Mouse (Mus musculus) embryonic facial prominence, embryonic 15.5 days (tissue): ENCODE measurements around the gene Fuk. TPM values are rescaled to one million over a fixed set of nuclear protein-coding genes. Genes with fewer than 3 reads are reported as not detected.
"Not testable (repeated sequence)": the region's sequence is repeated elsewhere in the genome, so short reads cannot be mapped to it uniquely, and the experiment has no call there.

Experiments
- ATAC-seq: fragments of 200-750 bp; cut with Nextera tagmentation; 2 replicates; pipeline ENCODE4 v1.8.0; 2017; ENCODE audit warnings: low read depth, moderate TSS enrichment; ENCODE audit not compliant: insufficient number of reproducible peaks, low FRiP score, low TSS enrichment
- H3K27ac ChIP-seq: fragments of 300-500 bp; sonication (generic); replicated peaks from 2 replicates; pipeline ENCODE4 v1.5.1; 2015; ENCODE audit warnings: mild to moderate bottlenecking, inconsistent platforms
- H3K27me3 ChIP-seq: fragments of 300-500 bp; sonication (generic); 2 replicates; pipeline ENCODE4 v1.6.1; 2015; ENCODE audit warnings: inconsistent platforms
- H3K36me3 ChIP-seq: fragments of 300-500 bp; sonication (generic); 2 replicates; pipeline ENCODE4 v1.6.1; 2015; ENCODE audit warnings: mild to moderate bottlenecking, inconsistent platforms
- H3K4me1 ChIP-seq: fragments of 300-500 bp; sonication (generic); 2 replicates; pipeline ENCODE4 v1.6.1; 2015; ENCODE audit warnings: inconsistent platforms
- H3K4me2 ChIP-seq: fragments of 300-500 bp; sonication (generic); replicated peaks from 2 replicates; pipeline ENCODE4 v1.6.1; 2015; ENCODE audit warnings: mild to moderate bottlenecking, inconsistent platforms
- H3K4me3 ChIP-seq: fragments of 300-500 bp; sonication (generic); replicated peaks from 2 replicates; pipeline ENCODE4 v1.5.1; 2015; ENCODE audit warnings: mild to moderate bottlenecking, inconsistent platforms
- H3K9ac ChIP-seq: fragments of 300-500 bp; sonication (generic); 2 replicates; pipeline ENCODE4 v1.6.1; 2015; ENCODE audit warnings: inconsistent platforms
- H3K9me3 ChIP-seq: fragments of 300-500 bp; sonication (generic); replicated peaks from 2 replicates; pipeline ENCODE4 v1.6.1; 2016; ENCODE audit warnings: inconsistent platforms
- WGBS: fragments of 180-500 bp; shearing (Covaris S2); methylation state at CpG from one replicate; pipeline ENCODE4 v1.1.7; 2015; 5-methylcytosine and 5-hydroxymethylcytosine counted together
- polyA plus RNA-seq: library from polyadenylated mRNA; unstranded; fragments of >200 nt; fragmentation: Nextera tagmentation; extraction: Ambion mirVana; gene quantifications from 2 replicates; pipeline ENCODE4 v1.2.1, GENCODE M21; 2015

The Fuk gene
- polyA plus RNA-seq, 1 experiment from 2014 or later, result 11.7 TPM

- 94% methylated on average over 7 of the region's 7 CpGs for WGBS
- H3K27ac ChIP-seq, H3K9me3 ChIP-seq, H3K9ac ChIP-seq, H3K27me3 ChIP-seq, H3K4me2 ChIP-seq, H3K4me1 ChIP-seq, H3K4me3 ChIP-seq, ATAC-seq: not testable (repeated sequence)
- H3K36me3 ChIP-seq, result peaks cover 91% of the 10 kb centered on the region
Observed at GRCm38 (mm10) chr8:110861347-110862025, 40.8 kb downstream of the Fuk start.

DNA sequence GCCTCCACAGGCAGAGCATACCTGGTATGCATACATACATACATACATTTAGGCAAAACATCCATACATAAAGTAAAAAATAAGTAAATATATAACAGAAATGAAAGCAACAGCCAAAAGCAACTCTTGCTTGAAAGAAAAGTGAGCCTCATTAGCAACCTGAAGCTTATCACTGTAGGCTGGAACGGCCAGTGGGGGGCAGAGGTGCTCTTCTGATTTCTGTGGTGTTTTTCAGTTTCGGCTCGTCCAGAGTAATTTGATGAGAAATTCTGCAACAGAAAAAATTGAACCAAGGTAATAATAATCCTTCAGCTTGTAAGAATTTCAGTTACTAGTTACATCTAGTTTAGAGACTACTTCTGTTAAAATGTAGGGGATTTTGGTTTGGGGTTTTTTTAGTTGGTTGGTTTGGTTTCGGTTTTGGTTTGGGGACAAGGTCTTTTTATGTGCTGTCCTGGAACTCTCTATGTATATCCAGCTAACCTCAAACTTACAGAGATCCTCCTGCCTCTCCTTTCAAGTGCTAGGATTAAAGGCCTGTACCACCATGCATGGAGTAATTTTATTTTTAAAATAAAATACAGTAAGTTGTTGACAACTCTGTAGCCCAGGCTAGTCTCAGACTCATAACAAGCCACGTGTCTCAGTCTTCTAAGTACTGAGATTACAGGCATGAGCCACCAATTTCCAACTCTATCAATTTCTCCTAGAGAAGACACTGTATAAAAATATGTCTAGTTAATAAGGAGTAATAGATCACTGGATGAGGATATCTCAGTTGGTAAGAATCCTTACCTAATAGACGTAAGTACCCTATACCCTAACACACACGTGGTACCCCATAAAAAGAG is 42.4 kb downstream of the Fuk start:
- H3K4me2 ChIP-seq, result no peak overlapping the region
- H3K4me1 ChIP-seq, result no peaks in the 10 kb centered on the region
- 79% methylated on average over 7 of the region's 7 CpGs for WGBS
- H3K9me3 ChIP-seq, result no peaks in the 10 kb centered on the region
- no peak overlapping the region for H3K9ac ChIP-seq
- no peak overlapping the region for H3K4me3 ChIP-seq
- no peaks in the 10 kb centered on the region for H3K27me3 ChIP-seq
- no peak for ATAC-seq
- no peak overlapping the region for H3K27ac ChIP-seq
- H3K36me3 ChIP-seq, result peaks cover 89% of the 10 kb centered on the region

- Histone ChIP-seq H3K27ac (no peak overlapping the region), H3K4me2 (no peak overlapping the region), H3K9ac (no peak overlapping the region), H3K9me3 (no peaks in the 10 kb centered on the region), H3K27me3 (no peaks in the 10 kb centered on the region), H3K36me3 (peaks cover 88% of the 10 kb centered on the region), H3K4me1 (no peaks in the 10 kb centered on the region), H3K4me3 (no peak overlapping the region)
- no peak for ATAC-seq
- 86% methylated on average over 5 of the region's 5 CpGs for WGBS
Observed at GRCm38 (mm10) chr8:110856760-110857461, 45.4 kb downstream of the Fuk start.

DNA sequence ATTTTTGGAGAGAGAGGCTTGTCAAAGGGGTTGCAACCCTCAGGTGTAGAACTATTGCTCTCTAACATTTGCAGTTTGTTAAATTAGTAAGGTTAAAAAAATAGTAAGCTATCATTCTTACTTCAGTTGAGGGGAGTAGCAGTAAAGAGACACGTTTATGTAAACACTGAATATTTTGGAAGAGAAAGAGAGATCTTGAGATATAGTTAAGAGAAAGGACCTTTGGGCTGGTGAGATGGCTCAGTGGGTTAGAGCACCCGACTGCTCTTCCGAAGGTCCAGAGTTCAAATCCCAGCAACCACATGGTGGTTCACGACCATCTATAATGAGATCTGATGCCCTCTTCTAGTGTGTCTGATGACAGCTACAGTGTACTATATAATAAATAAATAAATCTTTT is 46.2 kb downstream of the Fuk start:
- not testable (repeated sequence) for H3K27ac ChIP-seq, H3K4me3 ChIP-seq, H3K4me2 ChIP-seq, ATAC-seq, H3K27me3 ChIP-seq, H3K4me1 ChIP-seq, H3K9ac ChIP-seq, H3K9me3 ChIP-seq
- WGBS, result 92% methylated on average over 4 of the region's 4 CpGs
- peaks cover 89% of the 10 kb centered on the region for H3K36me3 ChIP-seq

DNA sequence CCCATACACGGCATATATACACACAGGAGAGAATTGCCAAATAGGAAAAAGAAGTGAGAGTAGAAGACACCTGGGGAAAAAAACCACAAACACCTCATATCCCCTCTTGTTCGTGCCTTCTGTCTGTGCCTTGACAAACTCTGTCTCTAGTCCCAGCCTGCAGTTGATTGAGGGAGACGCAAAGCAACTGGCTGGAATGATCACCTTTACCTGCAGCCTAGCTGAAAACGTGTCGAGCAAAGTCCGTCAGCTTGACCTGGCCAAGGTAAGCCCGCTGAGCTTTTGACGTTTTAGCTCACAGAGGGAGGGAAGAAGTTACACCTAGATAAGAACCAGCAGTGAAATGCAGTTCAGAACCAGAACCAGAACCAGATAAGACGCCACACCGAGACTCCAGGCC is 51.1 kb downstream of the Fuk start:
- Histone ChIP-seq H3K36me3 (peaks cover 63% of the 10 kb centered on the region), H3K4me1 (peaks cover 9% of the 10 kb centered on the region), H3K27me3 (no peaks in the 10 kb centered on the region), H3K9me3 (no peaks in the 10 kb centered on the region), H3K4me3 (no peak overlapping the region), H3K4me2 (no peak overlapping the region), H3K9ac (no peak overlapping the region), H3K27ac (no peak overlapping the region)
- 92% methylated on average over 10 of the region's 10 CpGs for WGBS
- ATAC-seq, result no peak

DNA sequence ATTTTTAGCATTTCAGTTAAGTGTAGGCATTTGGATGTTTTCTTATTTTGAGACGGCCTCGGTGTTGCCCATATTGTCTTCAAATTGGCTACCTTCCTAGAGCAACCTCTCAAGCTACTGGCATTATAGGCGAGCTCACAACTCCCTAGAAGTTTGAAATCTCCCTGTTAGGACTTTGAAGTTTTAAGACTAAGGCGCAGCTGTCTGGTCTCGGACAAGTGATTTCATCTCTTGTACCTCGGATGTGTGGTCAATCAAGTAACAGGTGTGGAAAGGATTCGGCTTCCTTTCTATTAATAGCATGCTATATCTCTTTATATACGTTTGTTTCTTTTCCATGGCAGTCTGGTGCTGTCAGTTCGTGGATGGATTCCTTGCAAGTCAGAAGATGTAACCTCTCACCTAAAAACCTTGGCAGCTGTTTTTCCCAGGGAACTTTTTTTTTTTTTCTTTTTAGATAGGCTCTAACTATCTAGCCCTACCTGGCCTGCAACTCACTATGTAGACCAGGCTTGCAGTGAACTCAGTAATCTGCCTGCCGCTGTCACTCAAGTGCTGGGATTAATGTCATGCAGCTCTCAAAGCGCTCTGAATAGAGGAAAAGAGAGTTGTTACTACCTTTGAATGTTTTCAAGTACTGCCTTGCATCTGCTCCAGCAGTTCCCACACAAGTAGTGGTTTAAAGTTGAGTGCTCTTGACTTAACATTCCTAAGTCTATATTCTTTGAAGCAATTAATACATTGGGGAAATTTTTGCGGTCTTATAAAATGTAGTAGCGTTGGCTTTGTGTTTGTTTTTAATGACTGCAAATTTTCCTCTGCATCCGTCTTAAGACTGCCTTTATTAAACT is 54.4 kb downstream of the Fuk start:
- H3K27ac ChIP-seq, result no peak overlapping the region
- WGBS, result 50% methylated on average over 14 of the region's 14 CpGs
- H3K4me1 ChIP-seq, result peaks cover 15% of the 10 kb centered on the region
- peaks cover 51% of the 10 kb centered on the region for H3K36me3 ChIP-seq
- peak overlapping the region; percentile 69 for H3K4me3 ChIP-seq
- ATAC-seq, result no peak
- peak overlapping the region; percentile 70 for H3K9ac ChIP-seq
- H3K27me3 ChIP-seq, result no peaks in the 10 kb centered on the region
- peak overlapping the region; percentile 75 for H3K4me2 ChIP-seq
- H3K9me3 ChIP-seq, result no peaks in the 10 kb centered on the region

- Histone ChIP-seq H3K4me3 (peak overlapping the region; percentile 69), H3K4me1 (peaks cover 15% of the 10 kb centered on the region), H3K27ac (peak overlapping the region; percentile 92), H3K27me3 (no peaks in the 10 kb centered on the region), H3K9me3 (no peaks in the 10 kb centered on the region), H3K4me2 (peak overlapping the region; percentile 75), H3K9ac (peak overlapping the region; percentile 70), H3K36me3 (peaks cover 51% of the 10 kb centered on the region)
- 1% methylated on average over 13 of the region's 13 CpGs for WGBS
- ATAC-seq, result no peak
Observed at GRCm38 (mm10) chr8:110847171-110847549, 55.1 kb downstream of the Fuk start.

- Histone ChIP-seq H3K27me3 (no peaks in the 10 kb centered on the region), H3K9ac (peak within 1 kb of the TSS; percentile 70), H3K36me3 (peaks cover 49% of the 10 kb centered on the region), H3K4me1 (peaks cover 15% of the 10 kb centered on the region), H3K4me2 (peak within 1 kb of the TSS; percentile 75), H3K4me3 (peak within 1 kb of the TSS; percentile 69), H3K27ac (peak within 1 kb of the TSS; percentile 92), H3K9me3 (no peaks in the 10 kb centered on the region)
- ATAC-seq, result peak; percentile 79; the same call in 1 of the 2 replicates
- WGBS, result under 1% methylated on average over 53 of the region's 53 CpGs
Observed at GRCm38 (mm10) chr8:110846405-110847170, 55.7 kb downstream of the Fuk start, which contains the start of the genes Cog4 and Sf3b3. Gene Cog4 (plus strand): TSS chr8:110846600. Gene Sf3b3 (minus strand): TSS chr8:110846787.

DNA sequence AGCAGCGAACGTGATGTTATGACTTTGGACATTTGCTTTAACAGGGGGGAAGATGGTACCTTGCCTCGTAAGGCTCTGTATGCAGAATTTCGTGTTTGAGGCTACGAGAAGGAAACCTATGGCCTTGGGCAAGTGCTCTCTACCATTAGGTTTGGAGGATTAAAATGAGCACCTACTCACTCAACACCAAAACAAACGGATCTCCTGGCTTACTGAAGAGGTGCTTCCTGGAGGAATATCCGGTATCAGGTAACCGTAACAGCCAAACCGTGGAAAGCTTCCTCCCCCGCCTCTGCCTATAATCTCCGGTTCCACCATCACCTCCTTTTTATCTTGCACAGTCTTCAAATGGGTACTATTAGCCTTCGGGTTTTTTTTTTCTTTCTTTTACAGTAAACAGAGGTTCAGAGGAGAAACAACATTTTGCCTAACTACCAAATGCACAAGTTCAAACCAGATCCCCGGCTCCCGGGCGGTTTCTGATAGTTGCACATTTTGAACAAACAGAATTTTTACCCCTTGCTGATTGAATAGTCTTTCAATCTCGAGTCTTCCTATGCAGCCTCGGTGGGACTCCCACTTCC is 56.4 kb downstream of the Fuk start:
- Histone ChIP-seq H3K27ac (peak overlapping the region; percentile 92), H3K9me3 (no peaks in the 10 kb centered on the region), H3K9ac (peak overlapping the region; percentile 60), H3K4me2 (peak overlapping the region; percentile 75), H3K36me3 (peaks cover 49% of the 10 kb centered on the region), H3K4me3 (peak overlapping the region; percentile 69), H3K4me1 (peaks cover 15% of the 10 kb centered on the region), H3K27me3 (no peaks in the 10 kb centered on the region)
- no peak for ATAC-seq
- 5% methylated on average over 17 of the region's 17 CpGs for WGBS

GRCm38 (mm10) chr8:110844941-110845340 is 57.3 kb downstream of the Fuk start:
- 75% methylated on average over 3 of the region's 3 CpGs for WGBS
- ATAC-seq, result no peak
- H3K9ac ChIP-seq, result no peak overlapping the region

More at GRCm38 (mm10) chr8:110844941-110845340, 57.3 kb downstream of the Fuk start:
- no peaks in the 10 kb centered on the region for H3K27me3 ChIP-seq
- H3K9me3 ChIP-seq, result no peaks in the 10 kb centered on the region
- H3K27ac ChIP-seq, result no peak overlapping the region
- H3K4me1 ChIP-seq, result peaks cover 15% of the 10 kb centered on the region
- H3K4me2 ChIP-seq, result peak overlapping the region; percentile 75
- H3K4me3 ChIP-seq, result peak overlapping the region; percentile 69
- peaks cover 49% of the 10 kb centered on the region for H3K36me3 ChIP-seq
